Mouse (Mus musculus): ENCODE results near the gene Rit1.

DNA sequence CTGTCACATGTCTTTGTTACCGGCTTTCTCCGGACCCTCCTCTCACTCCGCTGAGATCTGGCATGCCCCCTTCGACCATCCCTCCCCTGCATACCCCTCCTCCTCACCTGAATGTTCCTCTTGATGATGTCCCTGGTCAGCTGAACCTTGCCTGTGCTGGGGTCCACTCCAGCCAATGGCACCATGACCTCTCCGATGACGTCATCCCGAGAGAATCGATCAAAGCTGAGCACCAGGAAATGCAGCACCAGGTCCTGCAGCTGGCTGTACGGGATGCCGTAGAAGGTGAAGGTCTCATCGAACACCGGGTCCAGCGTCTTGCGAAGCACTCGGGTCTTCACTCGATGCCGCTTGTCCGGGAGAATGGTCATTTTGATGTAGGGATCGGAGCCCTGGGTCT, 45.0 kb downstream of the Rit1 start:
- TF ChIP-seq POLR2A (IDR thresholded peaks at IDR 0.05; ENCODE audit: extremely low read depth, insufficient read depth, low read length) (no peak), CTCF (IDR thresholded peaks at IDR 0.05; ENCODE audit: extremely low read depth, insufficient read depth, low read length) (no peak)
